Mouse (Mus musculus) testis, adult 2 months (tissue): ENCODE data around the gene Alkbh2.

Experiments used
- CTCF ChIP-seq: fragments of 200-500 bp; IDR thresholded peaks from 2 replicates; pipeline ENCODE4 v1.5.1; 2012; ENCODE audit warnings: low read depth, mild to moderate bottlenecking, inconsistent platforms, low read length, moderate library complexity; ENCODE audit not compliant: control insufficient read depth, insufficient read depth, insufficient replicate concordance
- POLR2A ChIP-seq: fragments of 200-500 bp; IDR thresholded peaks from 2 replicates; pipeline ENCODE4 v1.6.1; 2012; ENCODE audit warnings: low read depth, mild to moderate bottlenecking, inconsistent platforms, low read length, moderate library complexity; ENCODE audit not compliant: control insufficient read depth

DNA sequence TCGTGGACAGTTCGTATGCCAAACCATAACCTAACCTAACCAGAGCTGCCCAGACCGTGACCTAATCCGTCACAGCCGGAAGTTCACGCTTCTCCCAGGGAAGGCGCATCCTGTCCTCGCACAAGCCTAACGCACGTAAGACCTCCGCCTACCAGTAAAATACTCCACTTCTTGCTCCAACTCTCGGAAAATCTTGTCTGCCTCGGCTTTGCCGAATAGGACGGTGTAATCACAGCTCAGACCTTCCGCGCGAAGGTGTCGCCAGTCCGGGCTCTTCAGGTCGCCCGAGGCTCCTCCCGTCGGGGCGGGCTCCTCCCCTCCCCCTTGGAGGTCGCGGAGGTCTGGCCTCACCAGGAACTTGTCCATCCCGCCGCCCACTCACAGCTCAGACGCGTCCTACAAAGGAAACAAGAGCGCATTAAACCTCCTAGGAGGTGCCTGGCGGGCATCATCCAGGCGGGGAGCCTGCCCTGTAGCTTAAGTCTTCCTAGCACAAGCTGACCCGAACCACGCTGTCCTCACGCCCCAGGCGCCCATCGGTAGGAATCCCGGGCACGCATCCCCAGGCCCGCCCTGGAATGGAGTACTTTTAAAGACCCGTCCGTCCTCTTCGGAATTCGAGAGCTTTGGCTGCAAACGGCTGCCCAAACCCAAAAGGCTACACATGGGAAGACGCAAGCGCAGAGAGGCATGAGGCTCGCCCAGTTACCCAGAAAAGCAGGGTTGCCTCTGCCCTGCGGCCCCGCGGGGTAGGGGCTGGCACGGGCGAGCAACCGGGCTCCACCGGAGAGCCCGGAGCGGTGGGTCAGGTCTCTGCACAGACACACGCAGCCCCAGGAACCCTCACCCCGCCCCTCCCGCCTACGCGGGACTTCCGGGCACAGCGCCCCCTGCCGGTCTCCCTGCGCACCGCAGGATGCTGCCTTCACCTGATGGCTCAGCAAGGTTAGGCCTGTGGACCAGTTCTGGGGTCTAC, at the start of gene Alkbh2:
- peak; percentile 99 for TF ChIP-seq CTCF
- TF ChIP-seq POLR2A = no peak; the same call in 1 of the 2 replicates
